9 mouse cellular contexts compared by ENCODE assay signal in the genomic region with DNA sequence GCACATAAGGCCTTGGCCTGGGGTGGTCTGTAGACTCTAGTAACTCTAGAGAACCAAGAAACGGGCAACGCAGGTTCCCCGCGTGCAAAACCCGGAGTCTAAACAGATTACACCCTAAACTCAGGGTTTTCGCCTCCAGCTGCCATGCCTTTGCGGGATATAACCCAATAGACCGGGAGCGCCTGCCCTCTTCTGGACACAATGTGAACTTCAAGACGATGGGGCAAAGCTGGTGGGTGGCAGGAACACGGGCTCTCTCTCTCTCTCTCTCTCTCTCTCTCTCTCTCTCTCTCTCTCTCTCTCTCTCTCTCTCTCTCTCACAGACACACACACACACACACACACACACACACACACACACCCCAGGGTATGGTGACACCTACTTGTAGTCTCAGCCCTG. TPM values are rescaled to one million over a fixed set of nuclear protein-coding genes. Genes with fewer than 3 reads are reported as not detected.
A peak's percentile ranks its signal among the peaks of the same experiment; 100 is the strongest.
DNase-seq lines count a peak whose midpoint lies in the region; ATAC-seq lines count a peak whose summit lies in the region.
"Had no signal": no experiment of that assay in that cellular context is flagged by ENCODE, and none has a peak within 500 bp of the region (broad histone marks: within the 10 kb centered on the region; RNA-seq: fewer than 3 reads in every experiment).

No protein-coding gene starts in this region.

- no peak overlapping the region for H3K4me3 ChIP-seq in kidney, embryonic 14.5 days (ENCODE audit: low read length)
- H3K4me3 ChIP-seq: erythroblast, embryonic 14.5 days had no signal

- H3K9me3 ChIP-seq in kidney, embryonic 14.5 days (ENCODE audit: control insufficient read depth, low read length): no peaks in the 10 kb centered on the region

- peak; percentile 27 to 72 for DNase-seq in kidney, adult 8-10 months
- DNase-seq in MEL-GATA-1-ER (ENCODE audit: extremely low read depth, low read depth): peak; percentile 42
- peak; percentile 30 for DNase-seq in cerebellum, adult 9-11 months
- peak; percentile 48 to 49 for DNase-seq in frontal cortex, postnatal 36 days (ENCODE audit: low spot score in 2 of 2)
- DNase-seq in layer of hippocampus, postnatal 36 days: peak; percentile 33 to 54
- DNase-seq in mesoderm, embryonic 11.5 days (ENCODE audit: low read depth, low spot score): peak; percentile 79
- peak; percentile 4 for DNase-seq in telencephalon, adult 2 months (ENCODE audit: low read depth, low spot score)

- no peak overlapping the region for H3K9ac ChIP-seq in kidney, embryonic 14.5 days (ENCODE audit: low read depth, low read length)

- 0% methylated on average over 11 of the region's 11 CpGs for WGBS in kidney, embryonic 14.5 days

- no peaks in the 10 kb centered on the region for H3K4me1 ChIP-seq in kidney, embryonic 14.5 days (ENCODE audit: control insufficient read depth, insufficient read depth, low read length)

- no peaks in the 10 kb centered on the region for H3K36me3 ChIP-seq in kidney, embryonic 14.5 days (ENCODE audit: control insufficient read depth, insufficient read depth, low read length)

- no peak overlapping the region for H3K4me2 ChIP-seq in kidney, embryonic 14.5 days (replicated peaks; ENCODE audit: low read depth, low read length)

- H3K27me3 ChIP-seq in kidney, embryonic 14.5 days (ENCODE audit: control insufficient read depth, insufficient read depth, low read length): peaks cover 63% of the 10 kb centered on the region

- ATAC-seq in kidney, embryonic 14.5 days (ENCODE audit: low FRiP score, low TSS enrichment): no peak

- H3K27ac ChIP-seq in kidney, embryonic 14.5 days (ENCODE audit: low read depth, low read length): no peak overlapping the region

RNA-seq across cellular contexts. Expression of gene Onecut3, which starts 11.6 kb away (rescaled TPM):
- not detected in 2 replicates for polyA plus RNA-seq in kidney, embryonic 14.5 days (2014; fragmentation: Nextera tagmentation; extraction: Ambion mirVana)
- total RNA-seq in layer of hippocampus, postnatal 36 days (2021): under 1 TPM in 1 of 2 experiments, not detected in 1; 0.08 TPM
- polyA plus RNA-seq: erythroblast, embryonic 14.5 days had no signal

RNA-seq across cellular contexts. Expression of gene Atp8b3, which starts 32.7 kb away (rescaled TPM):
- polyA plus RNA-seq in kidney, embryonic 14.5 days (2014; fragmentation: Nextera tagmentation; extraction: Ambion mirVana): 0.22 and 0.24 TPM in 2 replicates
- total RNA-seq in layer of hippocampus, postnatal 36 days (2021): under 1 TPM; 0.25 to 0.35 TPM

RNA-seq across cellular contexts. Expression of gene Rexo1, which starts 55.1 kb away (rescaled TPM):
- polyA plus RNA-seq in kidney, embryonic 14.5 days (2014; fragmentation: Nextera tagmentation; extraction: Ambion mirVana): 25.8 and 31.3 TPM in 2 replicates
- 10 to 100 TPM; 43.9 to 49.3 TPM for total RNA-seq in layer of hippocampus, postnatal 36 days (2021)

Comparison
In these comparisons a context has a peak if more than half of its experiments do, and no peak if none do; other contexts are left out.
1. DNase-seq: peak in every context shown above with its lines; median percentile 79 in mesoderm, embryonic 11.5 days; 50 in kidney, adult 8-10 months; 48 in frontal cortex, postnatal 36 days; 44 in layer of hippocampus, postnatal 36 days; 42 in MEL-GATA-1-ER; 30 in cerebellum, adult 9-11 months; 4 in telencephalon, adult 2 months.